Mouse (Mus musculus) WW6 (cell line): ENCODE measurements around the gene Spata31d1b.

ENCODE experiments used
- DNase-seq: peaks from one replicate; pipeline ENCODE4 v3.0.0-alpha.2; 2013; ENCODE audit warnings: low read depth, low spot score

Spata31d1b gene

GRCm38 (mm10) chr13:59746164-59746563 lies 34.1 kb downstream of the Spata31d1b start:
- no peak for DNase-seq

- DNase-seq = no peak
Measured at GRCm38 (mm10) chr13:59746711-59747110, 34.6 kb downstream of the Spata31d1b start, which contains the start of gene 1700014D04Rik. Gene 1700014D04Rik, minus strand, starts transcription at chr13:59746752.

GRCm38 (mm10) chr13:59750310-59750709 lies 38.2 kb downstream of the Spata31d1b start:
- DNase-seq = no peak

GRCm38 (mm10) chr13:59756906-59757305 lies 44.8 kb downstream of the Spata31d1b start:
- DNase-seq = no peak

GRCm38 (mm10) chr13:59762791-59763190 lies 50.7 kb downstream of the Spata31d1b start:
- no peak for DNase-seq

GRCm38 (mm10) chr13:59766786-59767515 lies 54.9 kb downstream of the Spata31d1b start:
- DNase-seq = no peak

GRCm38 (mm10) chr13:59768531-59768930 lies 56.4 kb downstream of the Spata31d1b start:
- DNase-seq = no peak
